Mouse (Mus musculus) intestine, embryonic 14.5 days (tissue): ENCODE results near the gene Ankrd27. TPM values are rescaled to one million over a fixed set of nuclear protein-coding genes. Genes with fewer than 3 reads are reported as not detected.
"Not testable (repeated sequence)": the region's sequence is repeated elsewhere in the genome, so short reads cannot be mapped to it uniquely, and the experiment has no call there.

Experiments
- ATAC-seq: fragments of 200-750 bp; cut with Nextera tagmentation; replicated peaks from 2 replicates; pipeline ENCODE4 v1.8.0; 2017; ENCODE audit warnings: low read depth, moderate number of reproducible peaks, moderate TSS enrichment, moderate library complexity; ENCODE audit not compliant: low FRiP score, low TSS enrichment
- DNase-seq: peaks from one replicate; pipeline ENCODE4 v3.0.0-alpha.2; 2018; ENCODE audit warnings: low spot score
- H3K27ac ChIP-seq: fragments of 300-500 bp; sonication (generic); 2 replicates; pipeline ENCODE4 v1.5.1; 2014; ENCODE audit warnings: low read depth, mild to moderate bottlenecking, control low read depth
- H3K27me3 ChIP-seq: fragments of 300-500 bp; sonication (generic); replicated peaks from 2 replicates; pipeline ENCODE4 v1.6.1; 2014; ENCODE audit warnings: low read length, control low read depth; ENCODE audit not compliant: control insufficient read depth, insufficient read depth
- H3K36me3 ChIP-seq: fragments of 300-500 bp; sonication (generic); 2 replicates; pipeline ENCODE4 v1.6.1; 2014; ENCODE audit warnings: low read length, control low read depth; ENCODE audit not compliant: control insufficient read depth, insufficient read depth
- H3K4me1 ChIP-seq: fragments of 300-500 bp; sonication (generic); replicated peaks from 2 replicates; pipeline ENCODE4 v1.6.1; 2014; ENCODE audit warnings: low read length, control low read depth, mixed read lengths; ENCODE audit not compliant: control insufficient read depth, insufficient read depth
- H3K4me2 ChIP-seq: fragments of 300-500 bp; sonication (generic); 2 replicates; pipeline ENCODE4 v1.6.1; 2014; ENCODE audit warnings: low read length
- H3K4me3 ChIP-seq: fragments of 300-500 bp; sonication (generic); 2 replicates; pipeline ENCODE4 v1.5.1; 2014; ENCODE audit warnings: low read depth, low read length, control low read depth, mixed read lengths
- H3K9ac ChIP-seq: fragments of 300-500 bp; sonication (generic); 2 replicates; pipeline ENCODE4 v1.6.1; 2014; ENCODE audit warnings: mild to moderate bottlenecking, low read length
- H3K9me3 ChIP-seq: fragments of 300-500 bp; sonication (generic); 2 replicates; pipeline ENCODE4 v1.6.1; 2016; ENCODE audit warnings: low read length, control low read depth; ENCODE audit not compliant: control insufficient read depth
- whole genome bisulfite sequencing: fragments of 180-500 bp; shearing (Covaris S2); extraction: QIAGEN DNeasy Blood & Tissue Kit; methylation state at CpG from one replicate; pipeline ENCODE4 v1.1.7; 2014; 5-methylcytosine and 5-hydroxymethylcytosine counted together
- polyA plus RNA-seq: library from polyadenylated mRNA; unstranded; fragments of >200 nt; fragmentation: Nextera tagmentation; extraction: Ambion mirVana; gene quantifications from 2 replicates; pipeline ENCODE4 v1.2.1, GENCODE M21; 2014

Gene Ankrd27
- polyA plus RNA-seq, 1 experiment from 2014 or later = 41.4 TPM

DNA sequence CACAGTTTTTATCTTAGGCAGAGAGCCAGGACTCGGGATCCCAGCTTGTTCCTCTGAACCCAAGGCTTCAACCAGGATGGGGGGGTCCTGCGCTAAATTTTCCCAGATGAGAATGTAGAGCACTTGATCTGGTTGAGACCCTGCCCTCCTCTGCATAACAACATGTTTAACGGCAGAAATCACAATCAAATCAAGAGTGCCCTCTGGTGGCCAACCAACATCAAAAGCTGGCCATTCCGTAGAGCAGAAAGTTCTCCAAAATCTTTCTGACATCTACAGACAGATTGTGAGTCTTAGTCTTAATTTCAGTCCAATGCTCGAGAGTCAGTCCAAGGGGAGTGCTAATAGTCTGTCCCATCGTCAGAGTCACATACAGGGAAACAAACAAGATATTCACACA, 15.2 kb upstream of the Ankrd27 start:
- not testable (repeated sequence) for H3K4me2 ChIP-seq, H3K9me3 ChIP-seq, H3K27ac ChIP-seq, H3K27me3 ChIP-seq, H3K4me3 ChIP-seq, DNase-seq, ATAC-seq, H3K9ac ChIP-seq, H3K4me1 ChIP-seq, H3K36me3 ChIP-seq
- WGBS = 28% methylated on average over 6 of the region's 6 CpGs

DNA sequence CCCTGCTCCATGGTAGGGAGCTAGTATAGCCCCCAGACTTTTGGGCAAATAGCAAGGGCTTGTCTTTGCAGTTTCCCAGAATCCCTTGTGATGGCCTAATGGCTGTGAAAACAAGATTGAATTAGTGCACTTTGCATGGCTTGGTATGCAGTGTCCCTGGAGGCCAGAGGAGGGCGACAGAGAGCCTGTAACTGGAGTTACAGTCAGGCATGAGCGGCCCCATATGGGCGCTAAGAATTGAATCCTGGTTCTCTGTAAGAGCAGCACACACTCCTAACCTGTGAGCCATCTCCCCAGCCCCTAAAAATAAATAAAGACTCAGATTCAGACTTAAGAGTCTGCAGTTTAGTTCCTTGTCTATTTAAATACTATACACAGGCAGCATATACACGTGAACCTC, 6.2 kb upstream of the Ankrd27 start:
- Histone ChIP-seq H3K9ac (no peak overlapping the region), H3K4me3 (no peak overlapping the region), H3K27ac (no peak overlapping the region), H3K9me3 (no peaks in the 10 kb centered on the region), H3K27me3 (peaks cover 20% of the 10 kb centered on the region), H3K4me2 (no peak overlapping the region), H3K36me3 (no peaks in the 10 kb centered on the region), H3K4me1 (no peaks in the 10 kb centered on the region)
- 37% methylated on average over 4 of the region's 4 CpGs for WGBS
- DNase-seq (peak; percentile 63), ATAC-seq (no peak)

DNA sequence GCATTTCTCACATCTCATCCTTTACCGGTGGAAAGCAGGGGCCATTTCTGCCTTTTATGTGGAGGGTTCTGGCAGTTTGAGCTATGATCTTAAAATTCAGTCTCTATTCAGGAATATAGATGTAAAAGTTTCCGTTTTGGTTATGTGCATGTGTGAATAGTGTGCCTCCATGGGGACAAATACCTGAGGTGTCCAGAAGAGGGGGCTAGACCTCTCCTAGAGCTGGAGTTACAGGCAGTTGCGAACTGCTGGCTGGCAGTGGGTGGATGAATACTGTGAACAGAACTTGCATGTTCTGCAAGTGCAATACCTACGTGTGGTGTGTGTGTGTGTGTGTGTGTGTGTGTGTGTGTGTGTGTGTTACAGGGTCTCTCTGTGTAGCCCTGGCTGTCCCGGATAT, 3.3 kb upstream of the Ankrd27 start:
- Histone ChIP-seq H3K27ac (no peak overlapping the region), H3K9me3 (no peaks in the 10 kb centered on the region), H3K27me3 (peaks cover 22% of the 10 kb centered on the region), H3K4me1 (peaks cover 6% of the 10 kb centered on the region), H3K4me3 (no peak overlapping the region), H3K36me3 (no peaks in the 10 kb centered on the region), H3K4me2 (no peak overlapping the region), H3K9ac (no peak overlapping the region)
- WGBS = 67% methylated on average over 5 of the region's 5 CpGs
- DNase-seq (no peak), ATAC-seq (no peak)

DNA sequence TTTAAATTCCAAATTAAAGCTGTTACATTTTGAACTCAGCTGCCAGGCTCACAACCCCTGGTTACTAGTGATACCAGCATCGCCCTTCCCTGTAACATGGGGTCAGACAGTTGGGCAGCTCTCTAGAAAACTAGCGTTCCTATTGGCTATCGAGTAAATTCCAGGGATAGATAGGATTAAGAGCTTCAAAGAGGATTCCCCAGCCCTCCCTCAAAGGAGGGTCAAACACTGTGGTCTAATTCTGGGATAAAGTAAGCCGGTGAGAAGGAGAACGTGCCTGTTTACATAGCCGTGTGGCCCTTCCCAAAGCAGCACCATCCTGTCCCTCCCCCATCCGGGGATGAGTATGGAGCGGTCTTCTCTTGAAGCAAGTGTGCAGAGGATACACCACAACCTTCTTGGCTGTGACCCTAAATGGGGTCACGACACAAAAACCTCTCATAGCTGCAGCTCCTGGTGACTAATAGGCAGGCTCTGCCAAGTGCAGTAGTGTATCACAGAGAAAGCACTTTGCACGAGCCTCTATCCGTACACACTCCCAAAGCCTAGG, 2.5 kb upstream of the Ankrd27 start:
- H3K36me3 ChIP-seq = no peaks in the 10 kb centered on the region
- H3K9ac ChIP-seq = no peak overlapping the region
- no peak overlapping the region for H3K4me3 ChIP-seq
- no peaks in the 10 kb centered on the region for H3K9me3 ChIP-seq
- DNase-seq (no peak), ATAC-seq (no peak)
- H3K27me3 ChIP-seq = peaks cover 22% of the 10 kb centered on the region
- WGBS = 10% methylated on average over 11 of the region's 11 CpGs
- no peak overlapping the region for H3K4me2 ChIP-seq
- H3K27ac ChIP-seq = no peak overlapping the region
- H3K4me1 ChIP-seq = peaks cover 6% of the 10 kb centered on the region

DNA sequence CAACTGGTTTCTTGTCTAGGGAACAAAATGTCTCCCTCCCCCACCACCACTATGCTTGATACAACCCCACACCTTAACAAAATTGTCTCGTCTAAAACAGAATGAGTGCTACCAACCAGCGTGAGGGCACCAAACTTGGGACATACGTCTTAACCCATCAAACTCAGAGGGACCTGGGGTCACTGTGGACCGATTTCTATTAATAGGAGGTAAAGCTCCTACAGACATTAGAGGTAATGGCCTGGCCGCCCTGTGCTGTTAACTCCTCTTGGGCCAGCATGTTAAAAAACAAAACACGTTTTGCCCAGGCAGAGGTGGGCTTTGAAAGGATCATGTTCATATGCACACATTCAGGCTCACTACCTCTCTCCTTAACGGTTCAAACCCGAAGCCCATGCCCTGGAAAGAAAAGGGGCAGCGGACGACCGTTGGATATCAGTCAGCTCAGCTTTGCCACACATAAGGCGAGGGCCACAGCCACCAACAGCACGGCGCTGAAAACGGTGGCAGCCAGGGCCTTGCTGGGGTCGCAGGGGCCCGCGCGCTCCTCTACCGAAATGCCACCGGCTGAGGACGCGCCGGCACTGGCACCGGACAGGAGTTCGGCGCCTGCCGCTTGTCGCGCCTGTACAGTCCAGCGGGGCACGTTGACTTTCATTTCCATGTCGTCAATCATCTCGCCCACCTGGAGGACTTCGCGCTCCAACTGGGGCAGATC, 1.8 kb upstream of the Ankrd27 start:
- DNase-seq = peak; percentile 58
- Histone ChIP-seq H3K9ac (no peak overlapping the region; the same call in 1 of the 2 replicates), H3K9me3 (no peaks in the 10 kb centered on the region), H3K4me1 (peaks cover 6% of the 10 kb centered on the region), H3K27ac (no peak overlapping the region), H3K36me3 (no peaks in the 10 kb centered on the region), H3K4me3 (peak overlapping the region; percentile 94), H3K27me3 (peaks cover 22% of the 10 kb centered on the region), H3K4me2 (peak overlapping the region; percentile 100)
- WGBS = 4% methylated on average over 36 of the region's 36 CpGs
- no peak for ATAC-seq

DNA sequence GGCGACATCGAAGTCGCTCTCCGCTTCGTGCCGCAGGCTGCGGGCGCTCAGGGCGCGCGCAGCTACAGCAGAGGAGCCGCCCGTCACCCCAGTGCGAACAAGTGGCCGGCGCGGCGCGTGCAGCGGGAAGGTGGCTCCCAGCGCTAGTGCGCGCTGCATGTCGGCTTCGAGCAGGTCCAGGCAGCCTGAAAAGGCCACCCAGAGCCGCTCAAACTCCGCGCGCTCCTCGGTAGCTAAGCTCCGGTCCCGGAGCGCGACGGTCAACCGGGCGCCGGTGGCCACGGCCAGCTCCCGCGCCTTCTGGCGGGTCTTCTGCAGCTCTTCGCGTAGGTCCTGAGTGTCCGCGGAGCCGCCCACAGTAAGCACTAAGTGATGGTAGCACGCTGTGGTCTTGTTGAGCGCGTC, 1.3 kb upstream of the Ankrd27 start:
- H3K36me3 ChIP-seq = no peaks in the 10 kb centered on the region
- H3K4me1 ChIP-seq = peaks cover 6% of the 10 kb centered on the region
- H3K27me3 ChIP-seq = peaks cover 22% of the 10 kb centered on the region
- DNase-seq = no peak
- peak overlapping the region; percentile 57 for H3K9ac ChIP-seq
- no peak for ATAC-seq
- no peak overlapping the region for H3K27ac ChIP-seq
- H3K4me3 ChIP-seq = peak overlapping the region; percentile 94
- under 1% methylated on average over 50 of the region's 50 CpGs for WGBS
- no peaks in the 10 kb centered on the region for H3K9me3 ChIP-seq
- H3K4me2 ChIP-seq = peak overlapping the region; percentile 100

DNA sequence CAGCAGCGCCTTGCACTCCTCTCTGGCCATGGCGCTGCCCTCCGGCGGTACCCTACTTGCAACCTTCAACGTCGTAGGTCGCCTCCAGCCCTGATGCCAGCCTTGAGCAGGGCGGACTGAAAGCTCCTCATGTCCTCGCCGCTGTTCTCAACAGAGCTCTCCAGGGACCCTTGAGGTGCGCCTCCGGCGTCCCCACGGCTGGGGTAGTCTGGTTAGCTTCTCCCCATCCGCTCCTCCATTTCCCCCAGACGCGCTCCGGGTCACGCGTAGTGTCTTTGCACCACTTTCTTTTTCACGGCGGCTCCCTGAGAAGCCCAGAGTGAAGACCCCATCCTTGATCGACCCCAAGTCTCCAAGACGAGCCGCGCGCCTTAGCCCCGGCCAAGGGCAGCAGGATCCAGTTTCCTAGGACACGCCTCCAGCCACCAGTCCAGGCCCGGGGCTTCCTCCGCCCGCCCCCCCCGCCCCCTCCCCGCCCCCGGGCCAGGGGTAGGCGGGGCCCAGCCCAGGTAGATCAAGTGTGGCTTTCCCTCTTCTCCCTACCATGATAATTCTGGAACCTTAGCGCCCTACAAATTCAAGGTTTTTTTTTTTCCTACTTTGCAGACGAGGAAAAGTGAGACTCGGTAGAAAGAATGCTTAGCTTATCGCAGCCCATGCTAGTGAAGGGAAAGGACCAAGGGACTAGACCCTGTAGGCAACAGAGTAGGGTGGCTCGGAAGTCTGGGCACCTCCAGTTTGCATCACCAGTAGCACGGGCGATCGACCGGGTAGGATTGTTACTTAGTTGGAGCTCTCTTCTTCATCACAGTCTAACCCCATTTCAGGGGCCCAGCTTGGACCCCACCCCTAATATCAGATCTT, 621 bp upstream of the Ankrd27 start, which contains the start of gene Rgs9bp:
TSS of gene Rgs9bp (minus strand) at position 392 of the 864 bp plus-strand sequence.
- H3K9me3 ChIP-seq = no peaks in the 10 kb centered on the region
- peaks cover 22% of the 10 kb centered on the region for H3K27me3 ChIP-seq
- peak within 1 kb of the TSS; percentile 94 for H3K4me3 ChIP-seq
- peak within 1 kb of the TSS; percentile 100 for H3K4me2 ChIP-seq
- ATAC-seq (peak; percentile 86), DNase-seq (peak; percentile 91)
- 1% methylated on average over 45 of the region's 45 CpGs for WGBS
- H3K9ac ChIP-seq = peak within 1 kb of the TSS; percentile 76
- peaks cover 6% of the 10 kb centered on the region for H3K4me1 ChIP-seq
- no peaks in the 10 kb centered on the region for H3K36me3 ChIP-seq
- peak within 1 kb of the TSS; percentile 51 for H3K27ac ChIP-seq

DNA sequence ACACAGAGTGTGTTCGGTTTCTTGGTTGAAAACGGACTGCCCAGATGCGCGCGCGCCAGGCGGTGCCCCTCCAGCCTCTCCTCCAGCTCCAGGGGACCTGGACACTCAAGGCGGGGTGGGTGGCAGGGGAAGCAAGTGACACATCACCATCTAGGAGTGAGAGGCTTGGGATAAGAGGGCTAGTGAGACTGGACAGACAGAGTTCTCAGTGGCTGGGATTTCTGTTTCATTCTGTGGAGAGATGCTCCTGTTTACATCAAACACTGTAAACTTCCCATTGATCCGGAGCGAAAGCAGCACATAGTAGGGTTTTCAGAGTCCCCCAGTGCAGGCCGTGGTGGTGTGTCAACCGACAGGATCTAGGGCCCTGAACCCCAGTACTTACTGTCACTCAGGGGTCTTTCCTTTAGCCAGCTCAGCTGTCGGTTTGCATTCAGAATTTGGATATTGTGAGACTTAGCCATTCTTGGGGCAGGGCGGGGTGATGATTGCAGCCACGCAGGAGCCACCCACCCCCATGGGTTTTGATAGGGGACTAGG, 932 bp downstream of the Ankrd27 start:
- peak overlapping the region; percentile 94 for H3K4me3 ChIP-seq
- ATAC-seq (no peak), DNase-seq (no peak)
- H3K36me3 ChIP-seq = peaks cover 5% of the 10 kb centered on the region
- H3K4me2 ChIP-seq = peak overlapping the region; percentile 100
- WGBS = 18% methylated on average over 15 of the region's 15 CpGs
- no peaks in the 10 kb centered on the region for H3K9me3 ChIP-seq
- no peak overlapping the region for H3K27ac ChIP-seq
- H3K27me3 ChIP-seq = peaks cover 22% of the 10 kb centered on the region
- H3K9ac ChIP-seq = peak overlapping the region; percentile 76
- H3K4me1 ChIP-seq = peaks cover 6% of the 10 kb centered on the region
